Comparison of ENCODE assay signal across 9 mouse cellular contexts in the genomic region with DNA sequence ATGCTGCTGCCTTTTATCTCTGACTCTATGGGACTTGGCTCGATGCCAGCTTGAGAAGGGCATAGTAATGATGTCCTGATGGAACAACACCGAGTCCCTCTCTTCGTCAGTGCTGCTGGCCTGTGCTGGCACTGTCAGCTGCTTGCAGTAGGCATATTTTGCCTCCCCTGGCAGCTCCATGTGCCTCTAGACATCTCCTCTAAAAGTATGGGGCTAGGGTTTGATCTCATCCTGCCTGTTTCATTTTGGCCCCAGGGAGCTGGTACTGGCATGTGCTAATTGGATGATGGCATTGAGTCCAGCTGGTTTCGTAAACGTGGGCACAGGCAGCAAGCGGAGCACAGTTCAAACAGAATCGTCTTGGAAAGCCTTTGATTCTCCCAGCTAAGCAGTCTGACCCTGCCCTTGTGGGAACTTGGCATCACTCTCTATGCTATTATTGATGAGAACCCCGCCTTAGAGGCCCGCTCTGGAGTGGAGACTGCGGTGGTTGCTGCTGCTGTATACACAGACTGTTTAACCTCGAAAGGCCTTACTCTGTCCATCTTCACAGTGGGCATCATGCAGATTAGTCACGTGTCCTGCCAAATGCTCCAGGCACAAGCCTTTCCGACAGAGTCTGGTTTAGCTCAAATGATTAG.
DNase-seq lines count a peak whose midpoint lies in the region; TF ChIP-seq lines count a peak whose summit lies in the region.
"Had no signal": no experiment of that assay in that cellular context is flagged by ENCODE, and none has a peak within 500 bp of the region (broad histone marks: within the 10 kb centered on the region; RNA-seq: fewer than 3 reads in every experiment).

No protein-coding gene starts in this region.

- no peak overlapping the region for H3K4me3 ChIP-seq in gastrocnemius, adult 2 months
- H3K4me3 ChIP-seq: megakaryocyte, embryonic 14.5 days had no signal

- H3K27ac ChIP-seq in gastrocnemius, adult 2 months, result no peak overlapping the region

- peak; percentile 22 for DNase-seq in gastrocnemius, adult 2 months
- no peak for DNase-seq in gastrocnemius, adult 8-10 months (ENCODE audit: low spot score in 2 of 2)
- peak; percentile 72 for DNase-seq in MN1 (ENCODE audit: low spot score)
- peak; percentile 76 to 82 for DNase-seq in cerebellum, postnatal 10 days
- peak; percentile 43 to 69 for DNase-seq in layer of hippocampus, postnatal 14 days (ENCODE audit: low spot score in 2 of 2)
- no peak for DNase-seq in urinary bladder, postnatal 4 days (ENCODE audit: low spot score in 2 of 2)
- DNase-seq in gastrocnemius, postnatal 14 days, result no peak
- no peak for DNase-seq in spleen, adult 12 weeks (ENCODE audit: low spot score)

- intact Hi-C loops in gastrocnemius, adult 2 months (cut with DNase I), result no loop called here
- intact Hi-C loops in gastrocnemius, postnatal 14 days (cut with DNase I; ENCODE audit: low total_unique reads), result no loop called here

- no peak for TF ChIP-seq CTCF in gastrocnemius, adult 2 months (IDR thresholded peaks at IDR 0.05)

Comparison
In these comparisons a context has a peak if more than half of its experiments do, and no peak if none do; other contexts are left out.
1. DNase-seq: peak in gastrocnemius, adult 2 months (single experiment), MN1 (single experiment), cerebellum, postnatal 10 days (2 of 2) and layer of hippocampus, postnatal 14 days (2 of 2); none in gastrocnemius, adult 8-10 months (0 of 2), urinary bladder, postnatal 4 days (0 of 2), gastrocnemius, postnatal 14 days (single experiment) and spleen, adult 12 weeks (single experiment).